Mouse (Mus musculus): ENCODE data around the gene Wfdc3.
"Not testable (repeated sequence)": the region's sequence is repeated elsewhere in the genome, so short reads cannot be mapped to it uniquely, and the experiment has no call there.

Wfdc3 gene

GRCm38 (mm10) chr2:164735446-164735845, 10.3 kb downstream of the Wfdc3 start:
- no peak for DNase-seq

GRCm38 (mm10) chr2:164734839-164735238, 10.9 kb downstream of the Wfdc3 start:
- DNase-seq, result no peak

- no peak for DNase-seq
Measured at GRCm38 (mm10) chr2:164733259-164733658, 12.5 kb downstream of the Wfdc3 start.

- no peak for DNase-seq
Measured at GRCm38 (mm10) chr2:164731719-164732118, 14.0 kb downstream of the Wfdc3 start.

- DNase-seq, result peak; percentile 57 to 59
Measured at GRCm38 (mm10) chr2:164725895-164726619, 19.7 kb downstream of the Wfdc3 start.

- no peak for DNase-seq
Measured at GRCm38 (mm10) chr2:164723276-164723675, 22.5 kb downstream of the Wfdc3 start.

- not testable (repeated sequence) for DNase-seq
Measured at GRCm38 (mm10) chr2:164716194-164716786, 29.4 kb downstream of the Wfdc3 start.

GRCm38 (mm10) chr2:164715005-164715404, 30.7 kb downstream of the Wfdc3 start, which contains the start of gene Spint5:
TSS of gene Spint5 (plus strand) at chr2:164715305.
- DNase-seq, result no peak

GRCm38 (mm10) chr2:164705991-164706390, 39.7 kb downstream of the Wfdc3 start:
- DNase-seq, result no peak

GRCm38 (mm10) chr2:164705328-164705727, 40.4 kb downstream of the Wfdc3 start:
- DNase-seq, result no peak

- DNase-seq, result no peak
Measured at GRCm38 (mm10) chr2:164704235-164704634, 41.5 kb downstream of the Wfdc3 start.

- no peak for DNase-seq
Measured at GRCm38 (mm10) chr2:164701761-164702160, 44.0 kb downstream of the Wfdc3 start.

- no peak for DNase-seq
Measured at GRCm38 (mm10) chr2:164700959-164701358, 44.8 kb downstream of the Wfdc3 start.

- no peak for DNase-seq
Measured at GRCm38 (mm10) chr2:164698201-164698600, 47.5 kb downstream of the Wfdc3 start, which contains the start of gene Spint4. TSS of gene Spint4 (plus strand) at chr2:164698501.

- no peak for DNase-seq
Measured at GRCm38 (mm10) chr2:164684807-164685206, 60.9 kb downstream of the Wfdc3 start, which contains the start of gene Wfdc13. TSS of gene Wfdc13 (plus strand) at chr2:164685107.
